Mouse (Mus musculus) MEL (cell line): ENCODE results near the gene Ttc24. TPM values are rescaled to one million over a fixed set of nuclear protein-coding genes. Genes with fewer than 3 reads are reported as not detected.

Experiments
- DNase-seq: peaks from one replicate; pipeline ENCODE4 v3.0.0; 2011; ENCODE audit warnings: low read depth, low spot score
- H3K27ac ChIP-seq: 2 replicates; pipeline ENCODE4 v1.5.1; 2012; ENCODE audit warnings: low read depth, mild to moderate bottlenecking, control low read depth, low read length, moderate library complexity; ENCODE audit not compliant: control insufficient read depth
- H3K27me3 ChIP-seq, 2 experiments: fragments of 150-350 bp in 1 of 2; sonication (generic) in 1 of 2; 2 replicates each; pipeline ENCODE4 v1.6.1; 2012; ENCODE audit warnings: low read length in 2 of 2, mild to moderate bottlenecking in 2 of 2, improper control_type of control experiment in 1 of 2, moderate library complexity in 1 of 2; ENCODE audit not compliant: insufficient read depth in 2 of 2, control insufficient read depth in 1 of 2
- H3K36me3 ChIP-seq, 2 experiments: 2 replicates each; pipeline ENCODE4 v1.6.1; 2012 to 2014; ENCODE audit warnings: low read length in 2 of 2, improper control_type of control experiment in 1 of 2, inconsistent platforms in 1 of 2, mild to moderate bottlenecking in 1 of 2; ENCODE audit not compliant: insufficient read depth in 2 of 2, control insufficient read depth in 1 of 2
- H3K4me1 ChIP-seq, 2 experiments: fragments of 150-350 bp in 1 of 2; sonication (generic) in 1 of 2; 2 replicates each; pipeline ENCODE4 v1.6.1; 2012; ENCODE audit warnings: low read length in 2 of 2, improper control_type of control experiment in 1 of 2, mild to moderate bottlenecking in 1 of 2; ENCODE audit not compliant: insufficient read depth in 2 of 2, control insufficient read depth in 1 of 2
- H3K4me3 ChIP-seq, 2 experiments: fragments of 150-350 bp in 1 of 2; sonication (generic) in 1 of 2; 2 replicates each; pipeline ENCODE4 v1.5.1; 2012; ENCODE audit warnings: low read depth in 2 of 2, low read length in 2 of 2, mild to moderate bottlenecking in 2 of 2, moderate library complexity in 2 of 2, control low read depth in 1 of 2, improper control_type of control experiment in 1 of 2; ENCODE audit not compliant: control insufficient read depth in 1 of 2, insufficient read depth in 1 of 2
- H3K79me2 ChIP-seq: 2 replicates; pipeline ENCODE4 v1.6.1; 2012; ENCODE audit warnings: mild to moderate bottlenecking, low read length, moderate library complexity; ENCODE audit not compliant: control insufficient read depth, poor library complexity, insufficient read depth
- H3K9ac ChIP-seq: 2 replicates; pipeline ENCODE4 v1.6.1; 2012; ENCODE audit warnings: low read depth, mild to moderate bottlenecking, control low read depth, low read length, moderate library complexity; ENCODE audit not compliant: control insufficient read depth, poor library complexity, severe bottlenecking
- H3K9me3 ChIP-seq: fragments of 150-350 bp; sonication (generic); replicated peaks from 2 replicates; pipeline ENCODE4 v1.6.1; 2012; ENCODE audit warnings: mild to moderate bottlenecking, low read length, improper control_type of control experiment, moderate library complexity; ENCODE audit not compliant: insufficient read depth
- CHD2 ChIP-seq: IDR thresholded peaks from 2 replicates; pipeline ENCODE4 v1.6.1; 2011; ENCODE audit warnings: low read length, improper control_type of control experiment
- CTCF ChIP-seq, 3 experiments: IDR thresholded peaks in 2 of 3; conservative IDR thresholded peaks in 1 of 3; 2 replicates each; pipeline ENCODE4 v1.5.1; 2011 to 2012; ENCODE audit warnings: low read length in 3 of 3, low read depth in 2 of 3, mild to moderate bottlenecking in 2 of 3, improper control_type of control experiment in 1 of 3, inconsistent platforms in 1 of 3, mixed read lengths in 1 of 3, moderate library complexity in 1 of 3; ENCODE audit not compliant: control insufficient read depth in 1 of 3, insufficient read depth in 1 of 3, poor library complexity in 1 of 3, severe bottlenecking in 1 of 3
- E2F4 ChIP-seq: IDR thresholded peaks from 2 replicates; pipeline ENCODE4 v1.6.1; 2011; ENCODE audit warnings: low read depth, low read length, improper control_type of control experiment, borderline replicate concordance
- EP300 ChIP-seq, 2 experiments: IDR thresholded peaks; 2 replicates each; pipeline ENCODE4 v1.6.1; 2011; ENCODE audit warnings: improper control_type of control experiment in 2 of 2, low read length in 2 of 2, low read depth in 1 of 2, mild to moderate bottlenecking in 1 of 2
- ETS1 ChIP-seq: IDR thresholded peaks from 2 replicates; pipeline ENCODE4 v1.6.1; 2012; ENCODE audit warnings: low read depth, mild to moderate bottlenecking, inconsistent platforms, low read length, improper control_type of control experiment, moderate library complexity
- GABPA ChIP-seq: IDR thresholded peaks from 2 replicates; pipeline ENCODE4 v1.6.1; 2012; ENCODE audit warnings: low read depth, mild to moderate bottlenecking, inconsistent platforms, low read length, improper control_type of control experiment, moderate library complexity
- JUND ChIP-seq: IDR thresholded peaks from 2 replicates; pipeline ENCODE4 v1.6.1; 2011; ENCODE audit warnings: low read depth, mild to moderate bottlenecking, improper control_type of control experiment, low read length
- MAFK ChIP-seq: IDR thresholded peaks from 2 replicates; pipeline ENCODE4 v1.6.1; 2011; ENCODE audit warnings: low read depth, mild to moderate bottlenecking, low read length, improper control_type of control experiment, borderline replicate concordance
- MAZ ChIP-seq: IDR thresholded peaks from 2 replicates; pipeline ENCODE4 v1.6.1; 2012; ENCODE audit warnings: low read depth, mild to moderate bottlenecking, inconsistent platforms, low read length, improper control_type of control experiment
- MXI1 ChIP-seq: IDR thresholded peaks from 2 replicates; pipeline ENCODE4 v1.6.1; 2011; ENCODE audit warnings: mild to moderate bottlenecking, low read depth, low read length, improper control_type of control experiment
- MYC ChIP-seq: IDR thresholded peaks from 2 replicates; pipeline ENCODE4 v1.6.1; 2011; ENCODE audit warnings: low read depth, mild to moderate bottlenecking, low read length, improper control_type of control experiment, moderate library complexity
- NELFE ChIP-seq: IDR thresholded peaks from 2 replicates; pipeline ENCODE4 v1.6.1; 2011; ENCODE audit warnings: low read depth, low read length, improper control_type of control experiment
- NRF1 ChIP-seq: IDR thresholded peaks from 2 replicates; pipeline ENCODE4 v1.6.1; 2014; ENCODE audit warnings: low read depth, mild to moderate bottlenecking, inconsistent platforms, low read length, improper control_type of control experiment, moderate library complexity; ENCODE audit not compliant: poor library complexity, insufficient read depth, severe bottlenecking
- POLR2AphosphoS5 ChIP-seq: IDR thresholded peaks from 2 replicates; pipeline ENCODE4 v1.6.1; 2012; ENCODE audit warnings: low read depth, borderline replicate concordance, mild to moderate bottlenecking, inconsistent platforms, low read length, moderate library complexity, mixed read lengths
- RAD21 ChIP-seq: IDR thresholded peaks from 2 replicates; pipeline ENCODE4 v1.6.1; 2011; ENCODE audit warnings: mild to moderate bottlenecking, low read depth, low read length, improper control_type of control experiment
- RCOR1 ChIP-seq: IDR thresholded peaks from 2 replicates; pipeline ENCODE4 v1.6.1; 2012; ENCODE audit warnings: low read depth, mild to moderate bottlenecking, inconsistent platforms, low read length, improper control_type of control experiment
- SIN3A ChIP-seq: IDR thresholded peaks from 2 replicates; pipeline ENCODE4 v1.6.1; 2012; ENCODE audit warnings: low read length, improper control_type of control experiment, inconsistent platforms
- TBP ChIP-seq: IDR thresholded peaks from 2 replicates; pipeline ENCODE4 v1.8.0; 2011; ENCODE audit warnings: low read depth, low read length, improper control_type of control experiment
- TCF12 ChIP-seq: IDR thresholded peaks from 2 replicates; pipeline ENCODE4 v1.6.1; 2014; ENCODE audit warnings: low read depth, mild to moderate bottlenecking, inconsistent platforms, low read length, improper control_type of control experiment, moderate library complexity
- USF1 ChIP-seq: IDR thresholded peaks from 2 replicates; pipeline ENCODE4 v1.6.1; 2014; ENCODE audit warnings: low read depth, mild to moderate bottlenecking, inconsistent platforms, low read length, improper control_type of control experiment, moderate library complexity
- USF2 ChIP-seq, 2 experiments: IDR thresholded peaks; 2 replicates each; pipeline ENCODE4 v1.6.1; 2011 to 2012; ENCODE audit warnings: improper control_type of control experiment in 2 of 2, low read length in 2 of 2, borderline replicate concordance in 1 of 2, inconsistent platforms in 1 of 2, low read depth in 1 of 2, mild to moderate bottlenecking in 1 of 2; ENCODE audit not compliant: insufficient read depth in 1 of 2
- ZC3H11A ChIP-seq: IDR thresholded peaks from 2 replicates; pipeline ENCODE4 v1.6.1; 2012; ENCODE audit warnings: low read depth, mild to moderate bottlenecking, inconsistent platforms, low read length, improper control_type of control experiment
- ZMIZ1 ChIP-seq: IDR thresholded peaks from 2 replicates; pipeline ENCODE4 v1.6.1; 2012; ENCODE audit warnings: low read depth, mild to moderate bottlenecking, inconsistent platforms, low read length, improper control_type of control experiment, moderate library complexity
- ZNF384 ChIP-seq: IDR thresholded peaks from 2 replicates; pipeline ENCODE4 v1.6.1; 2012; ENCODE audit warnings: low read depth, mild to moderate bottlenecking, inconsistent platforms, low read length, improper control_type of control experiment
- polyA plus RNA-seq, 2 experiments: library from polyadenylated mRNA; stranded (reverse) in 1 of 2; unstranded in 1 of 2; fragments of >175 nt in 1 of 2; fragments of >200 nt in 1 of 2; gene quantifications; 2 replicates each; pipeline versions ENCODE4 v1.2.1 to v1.2.4; 2012; ENCODE audit warnings: low replicate concordance in 2 of 2, low read depth in 1 of 2; ENCODE audit not compliant: insufficient read length in 2 of 2, insufficient read depth in 1 of 2, missing spikeins in 1 of 2
- total RNA-seq: library from RNA; depleted of rRNA; stranded (reverse); fragments of 300-350 nt; gene quantifications from 2 replicates; pipeline ENCODE4 v1.2.3, GENCODE M21; 2012

The Ttc24 gene
- total and polyA plus RNA-seq, 3 experiments, result not detected

GRCm38 (mm10) chr3:88033506-88033905, 44.6 kb downstream of the Ttc24 start:
- no peak for DNase-seq
- no peaks in the 10 kb centered on the region for H3K79me2 ChIP-seq
- no peak overlapping the region for H3K9ac ChIP-seq
- H3K36me3 ChIP-seq, result peaks cover 0 to 2% of the 10 kb centered on the region in 2 experiments; a peak in 2 of 4 replicates
- H3K27ac ChIP-seq, result no peak overlapping the region
- no peak overlapping the region for H3K4me3 ChIP-seq
- H3K9me3 ChIP-seq, result no peaks in the 10 kb centered on the region
- H3K27me3 ChIP-seq, result peaks cover 2% of the 10 kb centered on the region in 2 experiments
- H3K4me1 ChIP-seq, result 0 out of 4 replicates have a peak, but pooled peaks cover 0 to 5% of the 10 kb centered on the region in 2 experiments
- TF ChIP-seq E2F4 (no peak), MXI1 (no peak), RCOR1 (no peak), TCF12 (no peak), TBP (no peak), ZNF384 (no peak), EP300 (IDR thresholded peaks at IDR 0.05; ENCODE audit: low read depth in 1 of 2, low read length in 2 of 2) (no peak), ZMIZ1 (no peak)
- TF ChIP-seq, all 39 proteins: peak for 0

- Histone ChIP-seq H3K79me2 (no peaks in the 10 kb centered on the region), H3K4me1 (0 out of 4 replicates have a peak, but pooled peaks cover 0 to 2% of the 10 kb centered on the region in 2 experiments), H3K9ac (no peak overlapping the region), H3K4me3 (no peak overlapping the region), H3K36me3 (peaks cover 0 to 2% of the 10 kb centered on the region in 2 experiments; a peak in 2 of 4 replicates), H3K27me3 (no peaks in the 10 kb centered on the region; a peak in 3 of 4 replicates), H3K9me3 (no peaks in the 10 kb centered on the region), H3K27ac (no peak overlapping the region)
- TF ChIP-seq ZC3H11A (no peak), NELFE (no peak), ZNF384 (no peak), CHD2 (no peak), ZMIZ1 (no peak), RAD21 (no peak), ETS1 (no peak), CTCF (IDR thresholded peaks at IDR 0.05 in 2 of 3, conservative IDR thresholded peaks at IDR 0.05 in 1 of 3; ENCODE audit: control insufficient read depth in 1 of 3, insufficient read depth in 1 of 3, low read depth in 2 of 3, low read length in 3 of 3, poor library complexity in 1 of 3, severe bottlenecking in 1 of 3) (no peak), NRF1 (no peak), USF1 (no peak), SIN3A (no peak), USF2 (IDR thresholded peaks at IDR 0.05; ENCODE audit: borderline replicate concordance in 1 of 2, insufficient read depth in 1 of 2, low read depth in 1 of 2, low read length in 2 of 2) (no peak), MYC (no peak), GABPA (no peak), JUND (no peak), MAZ (no peak), TBP (no peak), MAFK (no peak), POLR2AphosphoS5 (no peak)
- DNase-seq, result no peak
These were observed 47.3 kb downstream of the Ttc24 start for GRCm38 (mm10) chr3:88030608-88031395.
